Mouse (Mus musculus) CH12.LX (cell line): ENCODE results near the gene Trim16. TPM values are rescaled to one million over a fixed set of nuclear protein-coding genes. Genes with fewer than 3 reads are reported as not detected.
A peak's percentile ranks its signal among the peaks of the same experiment; 100 is the strongest.

Experiments
- DNase-seq: peaks from one replicate; pipeline ENCODE4 v3.0.0-alpha.2; 2013; ENCODE audit errors: extremely low read depth
- H3K27ac ChIP-seq: 2 replicates; pipeline ENCODE4 v1.5.1; 2012; ENCODE audit warnings: low read depth, mild to moderate bottlenecking, control low read depth, moderate library complexity; ENCODE audit not compliant: insufficient read depth
- H3K27me3 ChIP-seq: replicated peaks from 2 replicates; pipeline ENCODE3; 2012; ENCODE audit warnings: inconsistent platforms
- H3K36me3 ChIP-seq, 2 experiments: replicated peaks in 1 of 2; 2 replicates each; pipeline versions ENCODE3 to v1.6.1; 2012; ENCODE audit warnings: inconsistent platforms in 1 of 2, low read length in 1 of 2, mild to moderate bottlenecking in 1 of 2, mixed read lengths in 1 of 2, moderate library complexity in 1 of 2; ENCODE audit not compliant: control insufficient read depth in 1 of 2, insufficient read depth in 1 of 2
- H3K4me1 ChIP-seq, 2 experiments: 2 replicates each; pipeline ENCODE4 v1.6.1; 2012; ENCODE audit warnings: inconsistent platforms in 1 of 2, moderate library complexity in 1 of 2; ENCODE audit not compliant: insufficient read depth in 2 of 2, control insufficient read depth in 1 of 2
- H3K4me2 ChIP-seq: 2 replicates; pipeline ENCODE4 v1.6.1; 2012; ENCODE audit warnings: low read depth, mild to moderate bottlenecking, control low read depth; ENCODE audit not compliant: poor library complexity, insufficient read depth, severe bottlenecking
- H3K4me3 ChIP-seq, 3 experiments: fragments of 150-350 bp in 1 of 3; sonication (generic) in 1 of 3; replicated peaks in 1 of 3; 2 replicates each; pipeline versions ENCODE3 to v1.5.1; 2011 to 2012; ENCODE audit warnings: low read depth in 2 of 3, low read length in 2 of 3, mild to moderate bottlenecking in 2 of 3, moderate library complexity in 2 of 3, control low read depth in 1 of 3, improper control_type of control experiment in 1 of 3, inconsistent platforms in 1 of 3, mixed read lengths in 1 of 3; ENCODE audit not compliant: poor library complexity in 1 of 3
- H3K79me2 ChIP-seq: replicated peaks from 2 replicates; pipeline ENCODE4 v1.6.1; 2012; ENCODE audit warnings: mild to moderate bottlenecking, moderate library complexity; ENCODE audit not compliant: control insufficient read depth, poor library complexity, insufficient read depth, severe bottlenecking; ENCODE audit errors: extremely low read depth
- H3K9ac ChIP-seq: 2 replicates; pipeline ENCODE4 v1.6.1; 2012; ENCODE audit warnings: low read depth, mild to moderate bottlenecking, control low read depth, moderate library complexity; ENCODE audit not compliant: insufficient read depth
- H3K9me3 ChIP-seq: replicated peaks from 2 replicates; pipeline ENCODE3; 2012; ENCODE audit warnings: low read length, inconsistent platforms, mixed read lengths
- E2F4 ChIP-seq: IDR thresholded peaks from 2 replicates; pipeline ENCODE4 v1.6.1; 2011; ENCODE audit warnings: low read depth, low read length, improper control_type of control experiment; ENCODE audit not compliant: insufficient replicate concordance
- EP300 ChIP-seq: IDR thresholded peaks from 2 replicates; pipeline ENCODE4 v1.6.1; 2011; ENCODE audit warnings: low read length, improper control_type of control experiment
- ETS1 ChIP-seq: conservative IDR thresholded peaks from 2 replicates; pipeline ENCODE4 v1.6.1; 2012; ENCODE audit warnings: low read depth, mild to moderate bottlenecking, inconsistent platforms, low read length, improper control_type of control experiment, moderate library complexity
- GABPA ChIP-seq: IDR thresholded peaks from 2 replicates; pipeline ENCODE4 v1.6.1; 2012; ENCODE audit warnings: low read depth, low read length, improper control_type of control experiment, inconsistent platforms; ENCODE audit not compliant: insufficient replicate concordance
- HCFC1 ChIP-seq: IDR thresholded peaks from 2 replicates; pipeline ENCODE4 v1.6.1; 2012; ENCODE audit warnings: low read depth, mild to moderate bottlenecking, inconsistent platforms, low read length, improper control_type of control experiment
- IRF4 ChIP-seq: IDR thresholded peaks from 2 replicates; pipeline ENCODE4 v1.6.1; 2014; ENCODE audit warnings: low read depth, mild to moderate bottlenecking, inconsistent platforms, low read length, improper control_type of control experiment
- MAZ ChIP-seq: IDR thresholded peaks from 2 replicates; pipeline ENCODE4 v1.6.1; 2012; ENCODE audit warnings: low read depth, mild to moderate bottlenecking, inconsistent platforms, low read length, improper control_type of control experiment, moderate library complexity
- MEF2A ChIP-seq: IDR thresholded peaks from 2 replicates; pipeline ENCODE4 v1.6.1; 2014; ENCODE audit warnings: low read depth, mild to moderate bottlenecking, inconsistent platforms, low read length, improper control_type of control experiment, borderline replicate concordance
- MXI1 ChIP-seq: IDR thresholded peaks from 2 replicates; pipeline ENCODE4 v1.6.1; 2011; ENCODE audit warnings: mild to moderate bottlenecking, low read depth, low read length, improper control_type of control experiment
- NELFE ChIP-seq: IDR thresholded peaks from 2 replicates; pipeline ENCODE4 v1.6.1; 2011; ENCODE audit warnings: low read depth, low read length, improper control_type of control experiment
- PAX5 ChIP-seq: IDR thresholded peaks from 2 replicates; pipeline ENCODE4 v1.6.1; 2012; ENCODE audit warnings: low read length, inconsistent platforms, mixed read lengths
- RAD21 ChIP-seq: IDR thresholded peaks from 2 replicates; pipeline ENCODE4 v1.6.1; 2011; ENCODE audit warnings: low read depth, mild to moderate bottlenecking, low read length, improper control_type of control experiment, moderate library complexity
- SIN3A ChIP-seq: IDR thresholded peaks from 2 replicates; pipeline ENCODE4 v1.6.1; 2012; ENCODE audit warnings: low read length, improper control_type of control experiment, inconsistent platforms
- TBP ChIP-seq: conservative IDR thresholded peaks from 2 replicates; pipeline ENCODE4 v1.6.1; 2011; ENCODE audit warnings: low read depth, low read length, improper control_type of control experiment
- UBTF ChIP-seq: IDR thresholded peaks from 2 replicates; pipeline ENCODE4 v1.6.1; 2012; ENCODE audit warnings: low read depth, mild to moderate bottlenecking, inconsistent platforms, low read length, improper control_type of control experiment, moderate library complexity
- ZC3H11A ChIP-seq: IDR thresholded peaks from 2 replicates; pipeline ENCODE4 v1.6.1; 2012; ENCODE audit warnings: low read depth, mild to moderate bottlenecking, inconsistent platforms, low read length, improper control_type of control experiment
- ZKSCAN1 ChIP-seq: IDR thresholded peaks from 2 replicates; pipeline ENCODE4 v1.6.1; 2012; ENCODE audit warnings: low read depth, inconsistent platforms, low read length, improper control_type of control experiment, borderline replicate concordance
- dilution Hi-C: fragments of 300-500 bp; cut with MboI; formaldehyde crosslinking; loops from 2 replicates; pipeline ENCODE4 v1.14.3; 2020; ENCODE audit warnings: low sequenced_read_pairs; ENCODE audit not compliant: extremely low pct_unique_long_range_greater_than_20kb, extremely low pct_ligation_motif_present
- in situ Hi-C: fragments of 300-500 bp; cut with MboI; formaldehyde crosslinking; loops from 3 replicates; pipeline ENCODE4 v1.14.3; 2019; ENCODE audit warnings: low sequenced_read_pairs, low pct_ligation_motif_present, low pct_unique_long_range_greater_than_20kb, mixed read lengths
- polyA plus RNA-seq: library from polyadenylated mRNA; unstranded; fragments of >175 nt; gene quantifications from 2 replicates; pipeline ENCODE4 v1.2.1, GENCODE M21; 2012; ENCODE audit warnings: low read depth; ENCODE audit not compliant: insufficient read length
- total RNA-seq, 2 experiments: library from RNA; depleted of rRNA; stranded (reverse); fragments of 300-350 nt in 1 of 2; fragments of >200 nt in 1 of 2; gene quantifications; 2 replicates each; pipeline ENCODE4 v1.2.3; 2012 to 2014

The Trim16 gene
- total and polyA plus RNA-seq, 3 experiments, result not detected

GRCm38 (mm10) chr11:62873479-62873878 is 53.4 kb downstream of the Trim16 start:
- Histone ChIP-seq H3K4me2 (no peak overlapping the region), H3K79me2 (no peaks in the 10 kb centered on the region)
- in situ Hi-C loops, result no loop called here
- no peak for TF ChIP-seq MXI1
- no peak for TF ChIP-seq HCFC1
- no peak for TF ChIP-seq MEF2A
- TF ChIP-seq RAD21, result no peak
- no peak for TF ChIP-seq GABPA
- no peak for TF ChIP-seq PAX5
- no peak for TF ChIP-seq UBTF
- no peak for TF ChIP-seq NELFE
- no peak for TF ChIP-seq ZC3H11A
- no peak for TF ChIP-seq ZKSCAN1
- TF ChIP-seq, all 38 proteins: peak for 0
- dilution Hi-C loops, result no loop called here
- Histone ChIP-seq H3K36me3 (no peaks in the 10 kb centered on the region), H3K4me3 (no peak overlapping the region), H3K9ac (no peak overlapping the region), H3K4me1 (peaks cover 11 to 39% of the 10 kb centered on the region in 2 experiments), H3K9me3 (no peaks in the 10 kb centered on the region), H3K27me3 (peaks cover 2% of the 10 kb centered on the region), H3K27ac (no peak overlapping the region)
- no peak for DNase-seq

- Histone ChIP-seq H3K9ac (no peak overlapping the region), H3K79me2 (peaks cover 8% of the 10 kb centered on the region), H3K36me3 (no peaks in the 10 kb centered on the region), H3K27me3 (peaks cover 2% of the 10 kb centered on the region), H3K4me1 (peaks cover 11 to 46% of the 10 kb centered on the region in 2 experiments), H3K4me2 (no peak overlapping the region), H3K27ac (no peak overlapping the region), H3K4me3 (no peak overlapping the region), H3K9me3 (no peaks in the 10 kb centered on the region)
- no peak for TF ChIP-seq UBTF
- no peak for TF ChIP-seq TBP
- TF ChIP-seq MXI1, result no peak
- TF ChIP-seq E2F4, result no peak
- no peak for TF ChIP-seq IRF4
- dilution Hi-C loops, result no loop called here
- in situ Hi-C loops, result no loop called here
- DNase-seq, result peak; percentile 11
These were observed 55.7 kb downstream of the Trim16 start for GRCm38 (mm10) chr11:62875696-62876095.

GRCm38 (mm10) chr11:62876445-62876844 is 56.4 kb downstream of the Trim16 start:
- in situ Hi-C loops, result no loop called here
- dilution Hi-C loops, result no loop called here
- TF ChIP-seq RAD21, result no peak
- TF ChIP-seq ETS1, result peak; percentile 67
- 0 out of 2 replicates have a peak, but pooled peaks have one; percentile 21 for TF ChIP-seq MAZ
- TF ChIP-seq EP300, result peak; percentile 39; the same call in 1 of the 2 replicates
- TF ChIP-seq TBP, result 0 out of 2 replicates have a peak, but pooled peaks have one; percentile 9
- no peak for TF ChIP-seq SIN3A
- no peak for TF ChIP-seq E2F4

More at GRCm38 (mm10) chr11:62876445-62876844, 56.4 kb downstream of the Trim16 start:
- Histone ChIP-seq H3K36me3 (no peaks in the 10 kb centered on the region), H3K4me3 (no peak overlapping the region), H3K79me2 (peaks cover 10% of the 10 kb centered on the region), H3K27ac (no peak overlapping the region), H3K27me3 (peaks cover 2% of the 10 kb centered on the region), H3K4me1 (peaks cover 11 to 52% of the 10 kb centered on the region in 2 experiments), H3K9me3 (no peaks in the 10 kb centered on the region), H3K4me2 (no peak overlapping the region; the same call in 1 of the 2 replicates), H3K9ac (no peak overlapping the region)
- DNase-seq, result peak; percentile 69
